Mouse (Mus musculus) cerebral cortex, adult 2 months (tissue): ENCODE measurements around the gene Ggt7.

Experiments used
- WGBS: fragments of 180-500 bp; shearing (Covaris S2); methylation state at CpG from one replicate; pipeline ENCODE4 v1.1.7; 2018; 5-methylcytosine and 5-hydroxymethylcytosine counted together

Ggt7 gene

GRCm38 (mm10) chr2:155517455-155518423, at the start of gene Ggt7, which contains the start of gene Acss2:
Gene Ggt7 (minus strand): TSS chr2:155518237.
Gene Acss2 (plus strand): TSS chr2:155517948.
- 2% methylated on average over 70 of the region's 70 CpGs for WGBS

- 78% methylated on average over 5 of the region's 5 CpGs for WGBS
Observed at GRCm38 (mm10) chr2:155567751-155568150, 49.7 kb upstream of the Ggt7 start.

- WGBS, result 85% methylated on average over 4 of the region's 4 CpGs
Observed at GRCm38 (mm10) chr2:155562934-155563333, 44.9 kb upstream of the Ggt7 start.

GRCm38 (mm10) chr2:155562209-155562608, 44.2 kb upstream of the Ggt7 start:
- WGBS, result 54% methylated on average over 1 of the region's 1 CpGs

GRCm38 (mm10) chr2:155554426-155554985, 36.5 kb upstream of the Ggt7 start:
- WGBS, result 96% methylated on average over 2 of the region's 2 CpGs

- 79% methylated on average over 1 of the region's 1 CpGs for WGBS
Observed at GRCm38 (mm10) chr2:155546955-155547354, 28.9 kb upstream of the Ggt7 start.

- WGBS, result 33% methylated on average over 6 of the region's 6 CpGs
Observed at GRCm38 (mm10) chr2:155540822-155541458, 22.9 kb upstream of the Ggt7 start.

GRCm38 (mm10) chr2:155538463-155539057, 20.5 kb upstream of the Ggt7 start:
- whole genome bisulfite sequencing, result 76% methylated on average over 19 of the region's 19 CpGs

GRCm38 (mm10) chr2:155537761-155538462, 19.9 kb upstream of the Ggt7 start:
- 71% methylated on average over 5 of the region's 5 CpGs for WGBS

- WGBS, result 88% methylated on average over 5 of the region's 5 CpGs
Observed at GRCm38 (mm10) chr2:155527367-155527766, 9.3 kb upstream of the Ggt7 start.

- WGBS, result 30% methylated on average over 1 of the region's 1 CpGs
Observed at GRCm38 (mm10) chr2:155524378-155524777, 6.3 kb upstream of the Ggt7 start.

- WGBS, result 74% methylated on average over 5 of the region's 5 CpGs
Observed at GRCm38 (mm10) chr2:155523706-155524105, 5.7 kb upstream of the Ggt7 start.

GRCm38 (mm10) chr2:155518531-155519270, 664 bp upstream of the Ggt7 start:
- 27% methylated on average over 18 of the region's 18 CpGs for WGBS

- WGBS, result 4% methylated on average over 1 of the region's 1 CpGs
Observed at GRCm38 (mm10) chr2:155515941-155516340, 2.1 kb downstream of the Ggt7 start.

GRCm38 (mm10) chr2:155514666-155515065, 3.4 kb downstream of the Ggt7 start:
- WGBS, result under 1% methylated on average over 23 of the region's 23 CpGs

- 23% methylated on average over 5 of the region's 5 CpGs for WGBS
Observed at GRCm38 (mm10) chr2:155513543-155513942, 4.5 kb downstream of the Ggt7 start.

GRCm38 (mm10) chr2:155512479-155512878, 5.6 kb downstream of the Ggt7 start:
- WGBS, result 49% methylated on average over 4 of the region's 4 CpGs

- 49% methylated on average over 10 of the region's 10 CpGs for WGBS
Observed at GRCm38 (mm10) chr2:155507721-155508470, 10.1 kb downstream of the Ggt7 start.

- 95% methylated on average over 9 of the region's 9 CpGs for WGBS
Observed at GRCm38 (mm10) chr2:155505811-155506210, 12.2 kb downstream of the Ggt7 start.
